Mouse (Mus musculus) gastrocnemius, adult 18-20 months (tissue): Measurements from ENCODE around the gene Pcyox1. TPM values are rescaled to one million over a fixed set of nuclear protein-coding genes. Genes with fewer than 3 reads are reported as not detected.

Source experiments
- DNase-seq: peaks from one replicate; pipeline ENCODE4 v3.0.0; 2021; ENCODE audit warnings: low spot score
- long read RNA-seq, 2 experiments: library from polyadenylated mRNA; stranded (forward); transcript quantifications; one replicate each; pipeline ENCODE4 v2.0.0; 2021
- total RNA-seq, 2 experiments: library from RNA; stranded (reverse); gene quantifications; 2 replicates each; pipeline ENCODE4 v1.2.3; 2021

Gene Pcyox1
- total RNA-seq: 10 to 100 TPM; 50.6 to 54.0 TPM
- long read RNA-seq, experiment 1, full-length matches to known transcripts: 64 of 85 reads
- long read RNA-seq, experiment 1, partial matches to known transcripts: 9 of 85 reads
- long read RNA-seq, experiment 1, other reads (novel, unspliced or antisense): 12 of 85 reads
- long read RNA-seq, experiment 2, full-length matches to known transcripts: 51 of 63 reads
- long read RNA-seq, experiment 2, partial matches to known transcripts: 4 of 63 reads
- long read RNA-seq, experiment 2, other reads (novel, unspliced or antisense): 8 of 63 reads

GRCm38 (mm10) chr6:86396581-86397256, at the start of gene Pcyox1:
Gene Pcyox1, minus strand, starts transcription at chr6:86397154.
- peak; percentile 87 for DNase-seq

DNA sequence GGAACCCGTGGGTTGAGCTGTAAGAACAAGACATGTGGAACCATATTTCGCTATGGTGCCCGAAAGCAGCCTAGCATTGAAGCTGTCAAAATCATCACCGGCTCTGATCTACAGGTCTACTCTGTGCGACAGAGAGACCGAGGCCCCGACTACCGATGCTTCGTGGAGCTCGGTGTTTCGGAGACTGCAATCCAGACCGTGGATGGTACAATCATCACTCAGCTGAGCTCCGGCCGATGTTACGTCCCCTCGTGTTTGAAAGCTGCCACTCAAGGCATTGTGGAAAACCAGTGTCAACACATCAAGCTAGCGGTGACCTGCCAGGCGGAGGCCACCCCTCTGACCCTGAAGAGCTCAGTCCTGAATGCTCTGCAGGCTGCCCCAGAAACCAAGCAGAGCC, 48.6 kb upstream of the Pcyox1 start:
- no peak for DNase-seq

DNA sequence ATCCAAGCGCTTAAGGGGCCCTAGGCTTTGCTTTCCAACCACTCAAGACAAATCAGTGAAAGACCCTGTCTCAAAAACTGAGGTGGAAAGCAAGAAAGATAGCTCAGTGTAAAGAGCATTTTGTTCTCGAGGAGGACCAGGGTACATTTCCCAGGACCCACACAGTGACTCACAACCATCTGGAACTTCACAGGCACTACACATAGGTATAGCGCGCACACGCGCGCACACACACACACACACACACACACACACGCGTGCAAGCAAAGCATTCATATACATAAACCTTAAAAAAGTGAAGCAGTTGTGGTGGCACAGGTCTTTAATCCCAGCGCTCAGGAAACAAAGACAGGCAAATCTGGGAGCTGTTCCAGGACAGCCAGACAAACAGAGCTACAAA, 44.6 kb upstream of the Pcyox1 start:
- no peak for DNase-seq

DNA sequence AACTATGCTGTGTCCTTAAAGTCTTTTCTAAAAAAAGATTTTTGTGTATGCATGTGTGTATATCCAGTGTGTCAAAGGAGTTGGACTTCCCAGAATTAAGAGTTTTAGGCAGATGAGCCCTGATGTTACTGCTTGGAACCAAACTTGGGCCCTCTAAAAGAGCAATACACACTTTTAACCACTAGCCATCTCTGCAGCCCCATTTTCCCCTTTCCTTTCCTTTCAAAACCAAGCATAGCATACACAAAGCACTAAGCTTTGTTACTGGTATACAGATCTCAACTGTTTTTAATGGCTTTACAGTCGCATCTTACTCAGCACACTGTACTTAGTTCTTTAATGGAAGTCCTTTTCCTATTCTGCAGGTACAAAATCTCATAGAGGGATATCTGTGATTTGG, 42.6 kb upstream of the Pcyox1 start:
- no peak for DNase-seq

- DNase-seq: no peak
Measured at GRCm38 (mm10) chr6:86439119-86439496, 42.2 kb upstream of the Pcyox1 start.

GRCm38 (mm10) chr6:86438272-86439118, 41.5 kb upstream of the Pcyox1 start, which contains the start of gene C87436:
Gene C87436, plus strand, starts transcription at chr6:86438374.
- peak; percentile 95 for DNase-seq

GRCm38 (mm10) chr6:86437711-86438110, 40.8 kb upstream of the Pcyox1 start:
- DNase-seq: peak; percentile 43

GRCm38 (mm10) chr6:86433696-86434095, 36.7 kb upstream of the Pcyox1 start:
- DNase-seq: no peak

DNA sequence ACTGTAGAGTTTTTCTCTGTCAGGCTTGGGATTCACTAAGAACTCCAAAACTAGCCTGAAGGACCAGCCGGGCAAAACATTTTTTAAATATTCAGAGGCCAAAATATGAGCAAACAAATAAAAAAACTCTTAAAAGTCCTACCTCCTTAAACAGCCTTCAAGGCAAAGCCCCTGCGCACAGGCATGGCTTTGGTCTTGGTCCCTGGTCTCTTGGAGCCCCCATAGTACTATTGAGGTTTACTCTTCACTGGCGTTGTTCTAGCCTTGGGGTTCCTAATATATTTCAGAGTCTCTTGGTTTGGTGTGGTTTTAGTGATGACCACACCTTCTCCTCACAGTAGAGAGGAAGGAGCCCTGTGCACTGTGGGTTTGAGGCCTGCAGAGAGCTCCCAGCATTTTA, 34.6 kb upstream of the Pcyox1 start:
- DNase-seq: no peak

DNA sequence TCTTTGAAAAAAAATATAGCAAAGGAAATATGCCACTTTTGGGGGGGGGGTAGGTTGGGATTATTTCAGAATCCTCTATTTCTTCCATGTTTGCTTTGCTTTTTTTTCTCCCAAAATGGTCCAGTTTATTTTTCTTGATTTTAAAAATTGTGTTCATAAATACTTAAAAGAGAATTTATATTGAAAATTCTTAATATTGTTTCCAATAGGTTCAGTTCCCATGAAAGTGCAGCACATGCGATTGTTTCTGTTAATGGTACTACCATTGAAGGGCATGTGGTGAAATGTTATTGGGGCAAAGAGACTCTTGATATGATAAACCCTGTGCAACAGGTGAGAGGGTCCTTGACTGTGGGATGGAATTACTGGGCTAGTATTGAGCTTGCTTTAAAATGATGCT, 29.4 kb upstream of the Pcyox1 start, which contains the start of gene Gm44790:
TSS of gene Gm44790 (plus strand) at position 301 of the 400 bp plus-strand sequence.
- DNase-seq: no peak

GRCm38 (mm10) chr6:86420491-86420890, 23.5 kb upstream of the Pcyox1 start:
- no peak for DNase-seq

- no peak for DNase-seq
Measured at GRCm38 (mm10) chr6:86419239-86419638, 22.3 kb upstream of the Pcyox1 start.

GRCm38 (mm10) chr6:86418711-86419110, 21.8 kb upstream of the Pcyox1 start:
- no peak for DNase-seq

- DNase-seq: peak; percentile 61
Measured at GRCm38 (mm10) chr6:86406306-86406705, 9.4 kb upstream of the Pcyox1 start.

DNA sequence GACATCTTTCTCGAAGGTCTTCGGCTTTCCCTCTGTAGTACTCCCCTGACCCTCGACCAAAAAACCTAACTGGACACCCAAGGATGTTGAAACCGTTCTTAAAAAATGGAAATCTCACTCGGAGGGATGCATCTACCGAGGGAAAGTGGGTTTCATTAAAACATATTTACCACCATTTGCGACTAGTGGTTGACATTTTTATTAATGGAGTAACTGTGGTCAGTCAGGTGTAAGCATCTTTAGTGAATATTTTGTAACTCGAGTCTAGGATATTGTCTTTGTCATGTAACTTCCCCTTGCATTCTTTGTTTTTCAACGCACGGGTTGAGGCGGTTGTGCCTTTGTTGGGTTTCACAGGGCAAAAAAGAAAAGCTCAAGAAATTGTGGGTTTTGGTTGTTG, 8.0 kb upstream of the Pcyox1 start:
- DNase-seq: no peak

- peak; percentile 97 for DNase-seq
Measured at GRCm38 (mm10) chr6:86404100-86404861, 7.3 kb upstream of the Pcyox1 start, which contains the start of gene Tia1. Gene Tia1, plus strand, starts transcription at chr6:86404219.

DNA sequence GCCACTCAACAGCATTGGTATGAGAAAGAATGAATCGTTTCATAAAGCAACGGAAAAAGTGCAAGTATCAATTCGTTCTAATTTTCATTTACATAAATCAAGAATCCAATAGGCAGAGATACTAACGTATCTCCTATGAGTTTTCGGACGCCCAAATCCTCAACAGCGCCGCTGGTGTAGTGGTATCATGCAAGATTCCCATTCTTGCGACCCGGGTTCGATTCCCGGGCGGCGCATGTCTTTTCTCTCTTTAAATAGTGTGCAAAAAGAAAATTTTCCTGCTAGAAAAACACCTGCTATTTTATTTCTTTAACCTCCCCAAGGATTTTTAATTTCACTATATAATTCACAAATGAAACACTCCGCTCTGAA, 6.8 kb upstream of the Pcyox1 start:
- DNase-seq: peak; percentile 88

- no peak for DNase-seq
Measured at GRCm38 (mm10) chr6:86402681-86403607, 6.0 kb upstream of the Pcyox1 start.

- DNase-seq: peak; percentile 65
Measured at GRCm38 (mm10) chr6:86400972-86401371, 4.0 kb upstream of the Pcyox1 start.

DNA sequence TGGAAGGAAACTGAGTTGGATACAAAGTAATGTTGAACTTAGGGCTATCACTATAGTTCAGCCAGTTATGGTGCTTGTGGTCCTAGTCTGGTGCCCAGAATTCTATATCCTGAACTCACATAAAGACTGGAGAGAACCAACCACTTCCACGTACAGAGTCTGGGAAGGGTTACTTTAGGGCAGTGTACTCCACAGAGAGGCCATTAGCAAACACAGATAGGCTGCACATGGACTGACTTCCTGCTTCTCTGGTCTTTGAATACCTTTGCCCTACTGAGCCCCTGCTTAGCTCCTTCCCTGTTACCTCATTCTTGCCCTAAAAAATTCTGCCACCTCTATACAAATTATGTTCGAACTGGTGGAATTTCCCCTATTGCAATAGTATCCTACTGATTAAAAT, 3.0 kb upstream of the Pcyox1 start:
- no peak for DNase-seq
